Mouse (Mus musculus): ENCODE results near the gene Rimbp3. TPM values are rescaled to one million over a fixed set of nuclear protein-coding genes. Genes with fewer than 3 reads are reported as not detected.
"Not testable (repeated sequence)": the region's sequence is repeated elsewhere in the genome, so short reads cannot be mapped to it uniquely, and the experiment has no call there.

Rimbp3 gene
- 0.06 and 0.09 TPM in 2 replicates for polyA plus RNA-seq (2015; fragmentation: Nextera tagmentation; extraction: Ambion mirVana)

DNA sequence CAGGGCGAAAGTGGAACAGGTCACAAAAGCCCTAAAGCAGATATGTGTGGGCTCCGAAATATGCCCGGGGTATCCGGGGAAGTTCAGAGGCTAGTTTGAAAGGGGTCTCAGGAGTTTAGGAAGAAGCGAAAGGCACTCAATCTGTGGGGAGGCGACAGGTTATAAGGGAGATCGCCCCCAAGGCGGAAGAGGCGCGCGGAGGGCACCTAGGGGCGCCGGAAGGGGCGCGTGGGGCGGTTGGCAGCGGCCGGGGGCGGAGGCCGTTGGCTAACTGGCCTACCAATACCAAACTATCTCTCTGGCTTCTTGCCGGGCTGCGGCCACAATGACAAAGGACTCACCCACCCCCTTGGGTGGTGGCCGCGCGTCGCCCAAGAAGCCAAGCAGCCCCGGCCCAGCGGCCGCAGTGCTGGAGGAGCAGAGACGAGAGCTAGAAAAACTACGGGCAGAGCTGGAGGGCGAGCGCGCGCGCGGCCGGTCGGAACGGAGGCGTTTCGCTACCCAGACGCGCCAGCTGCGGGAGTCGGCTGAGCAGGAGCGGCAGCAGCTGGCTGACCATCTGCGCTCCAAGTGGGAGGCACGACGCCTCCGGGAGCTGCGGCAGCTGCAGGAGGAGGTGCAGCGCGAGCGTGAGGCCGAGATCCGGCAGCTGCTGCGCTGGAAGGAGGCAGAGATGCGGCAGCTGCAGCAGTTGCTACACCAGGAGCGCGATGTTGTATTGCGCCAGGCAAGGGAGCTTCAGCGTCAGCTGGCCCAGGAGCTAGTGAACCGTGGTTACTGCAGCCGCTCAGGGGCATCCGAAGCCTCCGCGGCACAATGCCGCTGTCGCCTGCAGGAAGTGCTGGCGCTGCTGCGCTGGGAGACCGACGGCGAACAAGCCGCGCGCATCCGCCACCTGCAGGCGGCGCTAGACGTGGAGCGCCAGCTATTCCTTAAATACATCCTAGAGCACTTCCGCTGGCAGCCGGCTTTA lies at the start of gene Rimbp3:
Gene Rimbp3, plus strand, starts transcription at position 215 of the 973 bp plus-strand sequence.
- H3K9ac ChIP-seq: peak within 1 kb of the TSS; percentile 48
- under 1% methylated on average over 85 of the region's 85 CpGs for WGBS (ENCODE audit: insufficient replicate concordance)
- peak within 1 kb of the TSS; percentile 67 for H3K4me3 ChIP-seq (replicated peaks)
- H3K27me3 ChIP-seq: peaks cover 65% of the 10 kb centered on the region
- H3K9me3 ChIP-seq (replicated peaks): no peaks in the 10 kb centered on the region
- no peaks in the 10 kb centered on the region for H3K36me3 ChIP-seq (replicated peaks)
- H3K4me1 ChIP-seq (replicated peaks): peaks cover 27% of the 10 kb centered on the region
- no peak within 1 kb of the TSS for H3K27ac ChIP-seq (replicated peaks)
- ATAC-seq (ENCODE audit: insufficient read depth): peak; percentile 60
- peak within 1 kb of the TSS; percentile 99 for H3K4me2 ChIP-seq

DNA sequence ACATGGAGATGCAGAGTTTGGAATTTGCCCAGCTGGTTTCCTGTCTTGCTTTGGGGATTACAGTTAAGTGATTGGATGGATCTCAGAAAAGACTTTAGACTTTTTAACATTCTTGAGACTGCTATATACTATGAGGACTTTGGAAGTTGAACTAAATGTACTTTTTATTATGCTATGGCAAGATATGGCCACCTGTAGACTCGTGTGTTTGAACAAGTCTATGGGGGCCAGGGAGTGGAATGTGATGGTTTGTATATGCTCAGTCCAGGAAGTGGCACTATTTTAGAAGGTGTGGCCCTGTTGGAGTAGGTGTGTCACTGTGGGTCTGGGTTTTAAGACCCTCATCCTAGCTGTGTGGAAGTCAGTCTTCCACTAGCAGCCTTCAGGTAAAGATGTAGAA lies 42.9 kb upstream of the Rimbp3 start:
- not testable (repeated sequence) for H3K4me1 ChIP-seq (replicated peaks); H3K4me3 ChIP-seq (replicated peaks); H3K4me2 ChIP-seq; ATAC-seq (ENCODE audit: insufficient read depth); H3K9me3 ChIP-seq (replicated peaks); H3K9ac ChIP-seq; H3K27ac ChIP-seq (replicated peaks); H3K27me3 ChIP-seq
- peaks cover 77% of the 10 kb centered on the region for H3K36me3 ChIP-seq (replicated peaks)
- WGBS (ENCODE audit: insufficient replicate concordance): 68% methylated on average over 1 of the region's 1 CpGs

DNA sequence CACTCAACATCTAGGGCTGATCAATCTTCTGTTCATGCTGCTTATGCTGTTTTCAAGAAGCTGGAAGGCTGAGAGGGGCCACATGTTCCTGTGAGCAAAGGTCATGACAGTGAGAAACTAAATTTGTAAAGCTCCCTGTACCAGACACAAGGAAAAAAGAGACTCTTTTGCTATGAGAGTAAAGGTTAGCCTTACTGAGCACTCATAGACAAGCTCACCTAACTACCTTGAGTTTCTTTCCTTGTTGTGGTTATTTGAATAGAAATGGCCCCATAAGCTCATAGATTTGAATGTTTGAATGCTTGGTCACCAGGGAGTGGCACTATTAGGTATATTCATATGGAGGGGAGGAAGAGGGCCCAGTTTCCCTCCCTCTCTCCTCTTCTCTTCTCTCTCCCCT lies 41.2 kb upstream of the Rimbp3 start:
- Histone ChIP-seq H3K36me3 (replicated peaks) (peaks cover 80% of the 10 kb centered on the region), H3K4me3 (replicated peaks) (no peak overlapping the region), H3K4me1 (replicated peaks) (no peaks in the 10 kb centered on the region), H3K4me2 (no peak overlapping the region), H3K9me3 (replicated peaks) (no peaks in the 10 kb centered on the region), H3K27ac (replicated peaks) (no peak overlapping the region), H3K27me3 (no peaks in the 10 kb centered on the region), H3K9ac (no peak overlapping the region)
- ATAC-seq (ENCODE audit: insufficient read depth): no peak

DNA sequence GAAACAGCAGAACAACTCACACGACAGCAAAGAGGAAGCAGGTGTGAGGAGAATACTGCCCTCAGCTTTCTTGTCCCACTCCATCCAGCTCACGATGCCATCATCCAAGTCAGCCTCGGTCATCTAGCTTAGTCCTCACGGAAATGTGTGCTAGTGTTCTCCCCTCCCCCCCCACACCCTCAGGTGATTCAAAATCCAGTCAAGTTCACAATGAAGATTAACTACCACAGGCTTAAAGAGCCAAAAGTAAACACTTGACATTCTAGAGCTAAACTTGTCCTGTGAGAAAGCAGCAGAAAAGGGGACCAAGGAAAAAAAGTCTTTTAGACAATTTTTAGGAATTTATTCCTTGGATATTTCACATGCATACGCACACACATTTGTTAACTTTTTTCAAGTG lies 40.4 kb upstream of the Rimbp3 start:
- Histone ChIP-seq H3K9me3 (replicated peaks) (no peaks in the 10 kb centered on the region), H3K9ac (no peak overlapping the region), H3K27ac (replicated peaks) (no peak overlapping the region), H3K27me3 (no peaks in the 10 kb centered on the region), H3K4me3 (replicated peaks) (no peak overlapping the region), H3K4me2 (no peak overlapping the region), H3K36me3 (replicated peaks) (peaks cover 82% of the 10 kb centered on the region), H3K4me1 (replicated peaks) (no peaks in the 10 kb centered on the region)
- 78% methylated on average over 5 of the region's 5 CpGs for WGBS (ENCODE audit: insufficient replicate concordance)
- ATAC-seq (ENCODE audit: insufficient read depth): no peak

DNA sequence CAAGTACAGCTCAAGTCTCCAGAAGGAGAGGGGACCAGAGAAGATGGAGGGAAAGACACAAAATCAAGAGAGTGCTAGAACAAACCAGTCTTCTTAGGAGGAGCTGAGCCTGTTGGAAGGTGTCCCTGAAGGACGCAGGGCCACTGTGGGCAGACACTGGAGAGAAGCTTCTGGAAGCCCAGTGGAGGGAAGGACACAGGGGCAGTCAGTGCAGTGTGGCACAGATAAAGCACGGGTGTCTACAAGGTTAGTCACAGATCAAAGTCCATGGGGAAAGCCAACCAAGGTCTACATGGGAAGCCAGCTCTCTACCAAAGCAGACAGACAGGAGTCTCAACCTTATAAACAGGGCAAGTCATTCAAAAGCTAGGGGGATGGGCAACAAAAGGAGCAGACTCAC lies 32.6 kb upstream of the Rimbp3 start:
- 64% methylated on average over 2 of the region's 2 CpGs for WGBS (ENCODE audit: insufficient replicate concordance)
- Histone ChIP-seq H3K4me3 (replicated peaks) (no peak overlapping the region), H3K4me2 (no peak overlapping the region), H3K9ac (no peak overlapping the region), H3K27ac (replicated peaks) (no peak overlapping the region), H3K27me3 (no peaks in the 10 kb centered on the region), H3K36me3 (replicated peaks) (peaks cover 66% of the 10 kb centered on the region), H3K9me3 (replicated peaks) (no peaks in the 10 kb centered on the region), H3K4me1 (replicated peaks) (peaks cover 13% of the 10 kb centered on the region; the same call in 1 of the 2 replicates)
- no peak for ATAC-seq (ENCODE audit: insufficient read depth)

DNA sequence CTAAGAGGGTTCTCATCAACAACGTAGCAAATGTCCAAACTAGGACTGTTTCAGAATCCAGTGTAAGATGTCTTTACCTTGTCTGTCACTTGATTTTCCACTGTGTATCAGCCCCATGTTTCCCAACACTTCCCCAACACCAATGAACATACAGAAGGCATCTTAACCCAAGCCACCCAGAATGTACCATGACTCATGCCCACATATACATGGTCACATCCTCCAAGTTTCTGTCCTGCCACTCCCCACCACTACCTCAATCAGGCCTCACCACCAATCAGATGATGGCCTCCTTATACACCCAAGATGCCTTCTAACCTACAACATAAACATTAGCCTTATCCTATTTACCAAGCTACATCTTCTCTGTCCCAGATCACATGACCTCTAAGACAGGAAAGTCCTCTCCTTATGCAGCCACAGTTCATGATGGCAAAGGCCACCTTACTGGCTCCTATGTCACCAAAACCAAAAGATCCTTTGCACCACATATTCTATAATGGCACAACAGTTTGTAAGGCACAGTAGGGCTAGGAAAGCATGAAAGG lies 30.7 kb upstream of the Rimbp3 start:
- H3K9me3 ChIP-seq (replicated peaks): no peaks in the 10 kb centered on the region
- 86% methylated on average over 1 of the region's 1 CpGs for WGBS (ENCODE audit: insufficient replicate concordance)
- H3K4me3 ChIP-seq (replicated peaks): no peak overlapping the region
- H3K4me2 ChIP-seq: no peak overlapping the region
- H3K4me1 ChIP-seq (replicated peaks): peaks cover 32% of the 10 kb centered on the region
- peaks cover 48% of the 10 kb centered on the region for H3K36me3 ChIP-seq (replicated peaks)
- no peaks in the 10 kb centered on the region for H3K27me3 ChIP-seq
- H3K27ac ChIP-seq (replicated peaks): no peak overlapping the region
- no peak for ATAC-seq (ENCODE audit: insufficient read depth)
- H3K9ac ChIP-seq: no peak overlapping the region

DNA sequence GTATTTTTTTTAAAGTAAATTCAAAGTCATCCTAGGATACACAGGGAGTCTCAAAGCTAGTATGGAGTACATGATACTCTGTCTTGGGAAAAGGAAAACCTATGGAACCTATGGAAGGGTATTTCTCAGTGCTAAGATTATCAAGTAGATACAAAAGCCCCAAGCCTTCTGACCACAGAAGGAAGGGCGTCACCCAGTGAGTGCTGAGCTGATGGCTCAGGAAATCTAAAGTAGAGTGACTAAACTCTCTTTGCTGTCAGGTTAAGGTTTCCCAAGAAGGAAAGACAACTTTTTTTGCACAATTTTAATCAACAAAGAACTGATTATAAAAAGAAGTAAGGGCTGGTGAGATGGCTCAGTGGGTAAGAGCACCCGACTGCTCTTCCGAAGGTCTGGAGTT lies 28.7 kb upstream of the Rimbp3 start:
- H3K27me3 ChIP-seq: no peaks in the 10 kb centered on the region
- no peak overlapping the region for H3K4me2 ChIP-seq
- no peak overlapping the region for H3K4me3 ChIP-seq (replicated peaks)
- no peak for ATAC-seq (ENCODE audit: insufficient read depth)
- no peaks in the 10 kb centered on the region for H3K9me3 ChIP-seq (replicated peaks)
- peaks cover 36% of the 10 kb centered on the region for H3K4me1 ChIP-seq (replicated peaks)
- no peak overlapping the region for H3K9ac ChIP-seq
- WGBS (ENCODE audit: insufficient replicate concordance): 59% methylated on average over 3 of the region's 3 CpGs
- no peak overlapping the region for H3K27ac ChIP-seq (replicated peaks)
- peaks cover 32% of the 10 kb centered on the region for H3K36me3 ChIP-seq (replicated peaks)

DNA sequence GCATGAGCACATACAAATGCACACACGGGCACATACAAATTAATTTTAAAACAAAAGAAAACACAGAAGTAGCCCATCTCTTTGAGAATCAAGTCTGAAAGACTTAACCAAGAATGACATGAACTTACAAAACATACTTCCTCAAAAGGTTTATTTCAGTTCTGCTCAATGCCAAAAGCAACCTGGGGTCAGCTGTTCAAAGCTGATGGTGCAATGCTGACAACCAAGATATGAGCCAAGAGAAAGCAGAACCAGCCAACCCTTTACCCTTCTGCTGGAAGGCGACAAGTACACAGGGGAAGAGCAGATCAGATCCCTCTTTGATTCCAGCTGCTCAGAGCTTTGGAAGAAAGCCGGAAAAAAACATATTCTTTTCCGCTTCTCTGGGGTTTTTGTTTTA lies 27.0 kb upstream of the Rimbp3 start:
- 35% methylated on average over 4 of the region's 4 CpGs for WGBS (ENCODE audit: insufficient replicate concordance)
- no peak for ATAC-seq (ENCODE audit: insufficient read depth)
- H3K9me3 ChIP-seq (replicated peaks): no peaks in the 10 kb centered on the region
- H3K4me2 ChIP-seq: no peak overlapping the region; the same call in 1 of the 2 replicates
- H3K9ac ChIP-seq: no peak overlapping the region
- no peak overlapping the region for H3K4me3 ChIP-seq (replicated peaks)
- H3K36me3 ChIP-seq (replicated peaks): peaks cover 32% of the 10 kb centered on the region
- H3K4me1 ChIP-seq (replicated peaks): peaks cover 32% of the 10 kb centered on the region
- H3K27me3 ChIP-seq: no peaks in the 10 kb centered on the region
- peak overlapping the region; percentile 56; the same call in 1 of the 2 replicates for H3K27ac ChIP-seq (replicated peaks)

DNA sequence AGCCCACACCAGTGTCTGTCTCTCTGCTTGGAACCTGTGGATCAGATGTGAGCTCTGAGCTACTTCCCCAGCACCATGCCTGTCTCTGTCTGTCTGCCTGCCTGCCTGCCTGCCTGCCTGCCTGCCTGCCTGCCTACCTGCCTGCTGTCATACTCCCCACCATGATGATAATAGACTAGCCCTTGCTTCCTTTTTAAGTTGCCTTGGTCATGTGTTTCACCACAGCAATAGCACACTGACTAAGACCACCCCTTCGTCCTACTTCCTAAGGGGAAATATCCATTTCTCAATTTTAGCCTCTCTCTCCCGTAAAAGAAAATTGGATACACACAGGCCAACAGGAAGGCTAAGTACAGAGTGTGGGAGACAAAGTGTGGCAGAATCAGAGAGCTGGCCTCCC lies 26.3 kb upstream of the Rimbp3 start:
- H3K9me3 ChIP-seq (replicated peaks): no peaks in the 10 kb centered on the region
- no peak overlapping the region for H3K4me3 ChIP-seq (replicated peaks)
- H3K27me3 ChIP-seq: no peaks in the 10 kb centered on the region
- no peak overlapping the region for H3K9ac ChIP-seq
- peak overlapping the region; percentile 56 for H3K27ac ChIP-seq (replicated peaks)
- no peak overlapping the region; the same call in 1 of the 2 replicates for H3K4me2 ChIP-seq
- peaks cover 32% of the 10 kb centered on the region for H3K4me1 ChIP-seq (replicated peaks)
- WGBS (ENCODE audit: insufficient replicate concordance): 53% methylated on average over 2 of the region's 2 CpGs
- ATAC-seq (ENCODE audit: insufficient read depth): no peak
- H3K36me3 ChIP-seq (replicated peaks): peaks cover 29% of the 10 kb centered on the region

DNA sequence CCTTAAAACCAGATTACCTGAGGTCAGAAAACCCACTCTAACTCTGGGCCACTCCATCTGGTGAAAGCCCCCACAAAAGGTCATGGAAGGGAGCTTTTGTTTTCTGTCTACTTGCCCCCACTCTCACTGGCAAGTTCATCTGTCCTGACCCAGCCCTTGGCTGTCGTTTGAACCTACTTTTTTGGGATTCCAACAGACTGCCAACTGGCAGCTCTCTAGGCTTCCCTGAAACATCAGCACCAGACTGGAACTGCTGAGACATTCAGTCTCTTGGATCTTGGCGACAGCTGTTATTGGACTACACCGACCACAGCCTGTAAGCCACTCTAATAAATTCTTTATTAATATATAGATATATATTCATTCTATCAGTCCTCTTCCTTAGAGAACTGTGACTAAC lies 25.4 kb upstream of the Rimbp3 start:
- no peak overlapping the region for H3K9ac ChIP-seq
- no peaks in the 10 kb centered on the region for H3K27me3 ChIP-seq
- H3K4me1 ChIP-seq (replicated peaks): peaks cover 27% of the 10 kb centered on the region
- 63% methylated on average over 3 of the region's 3 CpGs for WGBS (ENCODE audit: insufficient replicate concordance)
- no peak overlapping the region for H3K4me3 ChIP-seq (replicated peaks)
- no peak overlapping the region for H3K4me2 ChIP-seq
- peaks cover 29% of the 10 kb centered on the region for H3K36me3 ChIP-seq (replicated peaks)
- ATAC-seq (ENCODE audit: insufficient read depth): no peak
- H3K27ac ChIP-seq (replicated peaks): 0 out of 2 replicates have a peak overlapping the region, but pooled peaks have one; percentile 8
- H3K9me3 ChIP-seq (replicated peaks): no peaks in the 10 kb centered on the region

DNA sequence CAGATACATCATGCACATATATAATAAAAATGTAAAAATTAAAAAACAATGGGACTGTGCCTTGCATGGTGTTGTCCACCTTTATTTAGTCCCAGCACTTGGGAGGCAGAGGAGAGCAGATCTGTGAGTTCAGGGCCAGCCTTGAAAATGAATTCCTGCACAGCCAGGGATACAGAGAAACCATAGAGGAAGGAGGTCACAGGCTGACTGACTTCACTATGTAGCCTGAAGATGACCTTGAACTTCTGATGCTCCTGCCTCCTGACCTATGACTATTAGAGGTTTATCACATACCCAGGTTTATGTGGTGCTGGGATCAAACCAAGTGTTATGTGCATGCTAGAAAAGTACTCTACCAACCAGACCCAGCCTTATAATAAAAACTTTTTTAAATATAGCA lies 22.9 kb upstream of the Rimbp3 start:
- no peak for ATAC-seq (ENCODE audit: insufficient read depth)
- Histone ChIP-seq H3K4me3 (replicated peaks) (no peak overlapping the region), H3K27me3 (no peaks in the 10 kb centered on the region)

More for the DNA sequence above, 22.9 kb upstream of the Rimbp3 start:
- no peak overlapping the region for H3K27ac ChIP-seq (replicated peaks)
- no peak overlapping the region for H3K4me2 ChIP-seq
- no peak overlapping the region for H3K9ac ChIP-seq
- peaks cover 26% of the 10 kb centered on the region for H3K4me1 ChIP-seq (replicated peaks)
- peaks cover 26% of the 10 kb centered on the region for H3K36me3 ChIP-seq (replicated peaks)
- H3K9me3 ChIP-seq (replicated peaks): no peaks in the 10 kb centered on the region

Data from liver, embryonic 15.5 days (tissue).